Mouse (Mus musculus): Measurements from ENCODE around the gene Dscaml1.

Gene Dscaml1

GRCm38 (mm10) chr9:45677952-45678663, 251.7 kb downstream of the Dscaml1 start:
- no peak for DNase-seq (ENCODE audit: low read depth, low spot score)

- no peak for DNase-seq (ENCODE audit: low read depth, low spot score)
Observed at GRCm38 (mm10) chr9:45678664-45679026, 252.2 kb downstream of the Dscaml1 start.

GRCm38 (mm10) chr9:45682461-45682998, 256.1 kb downstream of the Dscaml1 start:
- DNase-seq (ENCODE audit: low read depth, low spot score): no peak

- no peak for DNase-seq (ENCODE audit: low read depth, low spot score)
Observed at GRCm38 (mm10) chr9:45693424-45694237, 267.2 kb downstream of the Dscaml1 start.

GRCm38 (mm10) chr9:45694256-45694655, 267.8 kb downstream of the Dscaml1 start:
- no peak for DNase-seq (ENCODE audit: low read depth, low spot score)

- no peak for DNase-seq (ENCODE audit: low read depth, low spot score)
Observed at GRCm38 (mm10) chr9:45699171-45699570, 272.7 kb downstream of the Dscaml1 start.

- no peak for DNase-seq (ENCODE audit: low read depth, low spot score)
Observed at GRCm38 (mm10) chr9:45703236-45703635, 276.8 kb downstream of the Dscaml1 start.

GRCm38 (mm10) chr9:45704441-45704840, 278.0 kb downstream of the Dscaml1 start:
- no peak for DNase-seq (ENCODE audit: low read depth, low spot score)

- peak; percentile 40 for DNase-seq (ENCODE audit: low read depth, low spot score)
Observed at GRCm38 (mm10) chr9:45710300-45710699, 283.9 kb downstream of the Dscaml1 start.

- no peak for DNase-seq (ENCODE audit: low read depth, low spot score)
Observed at GRCm38 (mm10) chr9:45715387-45715786, 289.0 kb downstream of the Dscaml1 start.

GRCm38 (mm10) chr9:45719997-45720396, 293.6 kb downstream of the Dscaml1 start:
- DNase-seq (ENCODE audit: low read depth, low spot score): no peak

GRCm38 (mm10) chr9:45731851-45732250, 305.4 kb downstream of the Dscaml1 start:
- DNase-seq (ENCODE audit: low read depth, low spot score): no peak

- DNase-seq (ENCODE audit: low read depth, low spot score): no peak
Observed at GRCm38 (mm10) chr9:45733246-45733645, 306.8 kb downstream of the Dscaml1 start.

GRCm38 (mm10) chr9:45739001-45739701, 312.7 kb downstream of the Dscaml1 start:
- no peak for DNase-seq (ENCODE audit: low read depth, low spot score)

GRCm38 (mm10) chr9:45739702-45740583, 313.5 kb downstream of the Dscaml1 start:
- no peak for DNase-seq (ENCODE audit: low read depth, low spot score)

GRCm38 (mm10) chr9:45740584-45740980, 314.2 kb downstream of the Dscaml1 start:
- DNase-seq (ENCODE audit: low read depth, low spot score): peak; percentile 18

- no peak for DNase-seq (ENCODE audit: low read depth, low spot score)
Observed at GRCm38 (mm10) chr9:45745451-45745850, 319.0 kb downstream of the Dscaml1 start.

- DNase-seq (ENCODE audit: low read depth, low spot score): no peak
Observed at GRCm38 (mm10) chr9:45749917-45750316, 323.5 kb downstream of the Dscaml1 start.

GRCm38 (mm10) chr9:45754452-45755091, 328.1 kb downstream of the Dscaml1 start:
- peak; percentile 68 for DNase-seq (ENCODE audit: low read depth, low spot score)

GRCm38 (mm10) chr9:45766195-45766594, 339.8 kb downstream of the Dscaml1 start:
- peak; percentile 1 for DNase-seq (ENCODE audit: low read depth, low spot score)

GRCm38 (mm10) chr9:45767155-45767554, 340.7 kb downstream of the Dscaml1 start:
- DNase-seq (ENCODE audit: low read depth, low spot score): no peak
